Mouse (Mus musculus) liver, embryonic 16.5 days (tissue): ENCODE measurements around the gene Pitx2. TPM values are rescaled to one million over a fixed set of nuclear protein-coding genes. Genes with fewer than 3 reads are reported as not detected.
A peak's percentile ranks its signal among the peaks of the same experiment; 100 is the strongest.

Experiments used
- ATAC-seq: fragments of 200-750 bp; cut with Nextera tagmentation; 2 replicates; pipeline ENCODE4 v1.8.0; 2017; ENCODE audit warnings: low read depth, mild to moderate bottlenecking, moderate number of reproducible peaks, moderate library complexity
- H3K27ac ChIP-seq: fragments of 300-500 bp; sonication (generic); 2 replicates; pipeline ENCODE4 v1.5.1; 2014; ENCODE audit warnings: mild to moderate bottlenecking, low read length
- H3K27me3 ChIP-seq: fragments of 300-500 bp; sonication (generic); 2 replicates; pipeline ENCODE4 v1.6.1; 2014; ENCODE audit warnings: low read depth, low read length, mixed read lengths; ENCODE audit not compliant: control insufficient read depth, insufficient read depth
- H3K36me3 ChIP-seq: fragments of 300-500 bp; sonication (generic); 2 replicates; pipeline ENCODE4 v1.6.1; 2014; ENCODE audit warnings: mild to moderate bottlenecking; ENCODE audit not compliant: control insufficient read depth, insufficient read depth
- H3K4me1 ChIP-seq: fragments of 300-500 bp; sonication (generic); 2 replicates; pipeline ENCODE4 v1.6.1; 2014; ENCODE audit warnings: low read depth, low read length, mixed read lengths; ENCODE audit not compliant: control insufficient read depth
- H3K4me2 ChIP-seq: fragments of 300-500 bp; sonication (generic); 2 replicates; pipeline ENCODE4 v1.6.1; 2014; ENCODE audit warnings: low read depth, low read length, mixed read lengths
- H3K4me3 ChIP-seq: fragments of 300-500 bp; sonication (generic); 2 replicates; pipeline ENCODE4 v1.5.1; 2014; ENCODE audit warnings: low read depth, mild to moderate bottlenecking, low read length
- H3K9ac ChIP-seq: fragments of 300-500 bp; sonication (generic); 2 replicates; pipeline ENCODE4 v1.6.1; 2014; ENCODE audit warnings: low read depth, low read length
- H3K9me3 ChIP-seq: fragments of 300-500 bp; sonication (generic); replicated peaks from 2 replicates; pipeline ENCODE4 v1.6.1; 2016; ENCODE audit warnings: low read length; ENCODE audit not compliant: control insufficient read depth
- WGBS: fragments of 180-500 bp; shearing (Covaris S2); extraction: QIAGEN DNeasy Blood & Tissue Kit; methylation state at CpG from one replicate; pipeline ENCODE4 v1.1.7; 2014; ENCODE audit not compliant: insufficient replicate concordance; 5-methylcytosine and 5-hydroxymethylcytosine counted together
- polyA plus RNA-seq: library from polyadenylated mRNA; unstranded; fragments of >200 nt; fragmentation: Nextera tagmentation; extraction: Ambion mirVana; gene quantifications from 2 replicates; pipeline ENCODE4 v1.2.1, GENCODE M21; 2015

The Pitx2 gene
- polyA plus RNA-seq, 1 experiment from 2014 or later = 0.77 TPM

- no peak overlapping the region for H3K27ac ChIP-seq
- H3K36me3 ChIP-seq = no peaks in the 10 kb centered on the region
- peak overlapping the region; percentile 26; the same call in 1 of the 2 replicates for H3K4me2 ChIP-seq
- no peak for ATAC-seq
- peaks cover 92% of the 10 kb centered on the region for H3K27me3 ChIP-seq
- H3K4me3 ChIP-seq = no peak overlapping the region; the same call in 1 of the 2 replicates
- H3K9ac ChIP-seq = no peak overlapping the region
- H3K9me3 ChIP-seq = no peaks in the 10 kb centered on the region
- WGBS = 1% methylated on average over 16 of the region's 16 CpGs
- no peaks in the 10 kb centered on the region for H3K4me1 ChIP-seq
Measured at GRCm38 (mm10) chr3:129199160-129199608, 494 bp upstream of the Pitx2 start.

GRCm38 (mm10) chr3:129200501-129200890 is 818 bp downstream of the Pitx2 start:
- no peaks in the 10 kb centered on the region for H3K36me3 ChIP-seq
- no peak overlapping the region for H3K4me3 ChIP-seq
- WGBS = 2% methylated on average over 9 of the region's 9 CpGs
- H3K9ac ChIP-seq = no peak overlapping the region
- no peak overlapping the region for H3K27ac ChIP-seq
- H3K4me1 ChIP-seq = no peaks in the 10 kb centered on the region
- no peak for ATAC-seq
- no peak overlapping the region for H3K4me2 ChIP-seq
- peaks cover 93% of the 10 kb centered on the region for H3K27me3 ChIP-seq
- no peaks in the 10 kb centered on the region for H3K9me3 ChIP-seq

GRCm38 (mm10) chr3:129201156-129201555 is 1.5 kb downstream of the Pitx2 start:
- WGBS = 2% methylated on average over 3 of the region's 3 CpGs
- ATAC-seq = no peak
- Histone ChIP-seq H3K9me3 (no peaks in the 10 kb centered on the region), H3K36me3 (no peaks in the 10 kb centered on the region), H3K27ac (no peak overlapping the region), H3K4me1 (no peaks in the 10 kb centered on the region), H3K4me2 (no peak overlapping the region), H3K9ac (no peak overlapping the region), H3K4me3 (no peak overlapping the region), H3K27me3 (peaks cover 93% of the 10 kb centered on the region)

- Histone ChIP-seq H3K9me3 (no peaks in the 10 kb centered on the region), H3K9ac (no peak overlapping the region), H3K27ac (no peak overlapping the region), H3K4me1 (no peaks in the 10 kb centered on the region), H3K27me3 (peaks cover 90% of the 10 kb centered on the region), H3K36me3 (no peaks in the 10 kb centered on the region), H3K4me2 (no peak overlapping the region), H3K4me3 (no peak overlapping the region)
- no peak for ATAC-seq
- 9% methylated on average over 11 of the region's 11 CpGs for WGBS
Measured at GRCm38 (mm10) chr3:129201681-129202255, 2.1 kb downstream of the Pitx2 start.

GRCm38 (mm10) chr3:129202871-129203740 is 3.4 kb downstream of the Pitx2 start:
- 4% methylated on average over 36 of the region's 36 CpGs for whole genome bisulfite sequencing
- H3K9me3 ChIP-seq = no peaks in the 10 kb centered on the region
- no peak for ATAC-seq
- no peak overlapping the region for H3K9ac ChIP-seq
- peaks cover 89% of the 10 kb centered on the region for H3K27me3 ChIP-seq
- H3K4me1 ChIP-seq = no peaks in the 10 kb centered on the region
- no peak overlapping the region for H3K27ac ChIP-seq
- no peak overlapping the region for H3K4me2 ChIP-seq
- H3K36me3 ChIP-seq = no peaks in the 10 kb centered on the region
- no peak overlapping the region for H3K4me3 ChIP-seq

- Histone ChIP-seq H3K9ac (no peak overlapping the region), H3K9me3 (no peaks in the 10 kb centered on the region), H3K27me3 (peaks cover 88% of the 10 kb centered on the region), H3K4me1 (no peaks in the 10 kb centered on the region), H3K27ac (no peak overlapping the region), H3K36me3 (no peaks in the 10 kb centered on the region), H3K4me3 (peak overlapping the region; percentile 29), H3K4me2 (peak overlapping the region; percentile 45)
- ATAC-seq = no peak
- 1% methylated on average over 35 of the region's 35 CpGs for WGBS
Measured at GRCm38 (mm10) chr3:129203761-129204440, 4.2 kb downstream of the Pitx2 start.

- H3K9ac ChIP-seq = no peak overlapping the region
- no peak overlapping the region for H3K27ac ChIP-seq
- H3K4me2 ChIP-seq = peak overlapping the region; percentile 45
- H3K4me3 ChIP-seq = peak overlapping the region; percentile 29
- H3K9me3 ChIP-seq = no peaks in the 10 kb centered on the region
- WGBS = 1% methylated on average over 48 of the region's 48 CpGs
- peak; percentile 60 for ATAC-seq
- no peaks in the 10 kb centered on the region for H3K4me1 ChIP-seq
- H3K27me3 ChIP-seq = peaks cover 88% of the 10 kb centered on the region
- H3K36me3 ChIP-seq = no peaks in the 10 kb centered on the region
Measured at GRCm38 (mm10) chr3:129204441-129205313, 5.0 kb downstream of the Pitx2 start.

GRCm38 (mm10) chr3:129205481-129206175 is 6.0 kb downstream of the Pitx2 start:
- Histone ChIP-seq H3K27me3 (peaks cover 88% of the 10 kb centered on the region), H3K9ac (no peak overlapping the region), H3K9me3 (no peaks in the 10 kb centered on the region), H3K4me2 (no peak overlapping the region), H3K4me1 (no peaks in the 10 kb centered on the region), H3K4me3 (no peak overlapping the region), H3K27ac (no peak overlapping the region), H3K36me3 (no peaks in the 10 kb centered on the region)
- no peak for ATAC-seq
- 10% methylated on average over 18 of the region's 18 CpGs for WGBS
